Mouse (Mus musculus) natural killer cell, adult 2 months (primary cell): ENCODE measurements around the gene Cenps.

Experiments used
- DNase-seq, 2 experiments: peaks; one replicate each; pipeline ENCODE4 v3.0.0; 2022; ENCODE audit warnings: low spot score in 2 of 2

Cenps gene

DNA sequence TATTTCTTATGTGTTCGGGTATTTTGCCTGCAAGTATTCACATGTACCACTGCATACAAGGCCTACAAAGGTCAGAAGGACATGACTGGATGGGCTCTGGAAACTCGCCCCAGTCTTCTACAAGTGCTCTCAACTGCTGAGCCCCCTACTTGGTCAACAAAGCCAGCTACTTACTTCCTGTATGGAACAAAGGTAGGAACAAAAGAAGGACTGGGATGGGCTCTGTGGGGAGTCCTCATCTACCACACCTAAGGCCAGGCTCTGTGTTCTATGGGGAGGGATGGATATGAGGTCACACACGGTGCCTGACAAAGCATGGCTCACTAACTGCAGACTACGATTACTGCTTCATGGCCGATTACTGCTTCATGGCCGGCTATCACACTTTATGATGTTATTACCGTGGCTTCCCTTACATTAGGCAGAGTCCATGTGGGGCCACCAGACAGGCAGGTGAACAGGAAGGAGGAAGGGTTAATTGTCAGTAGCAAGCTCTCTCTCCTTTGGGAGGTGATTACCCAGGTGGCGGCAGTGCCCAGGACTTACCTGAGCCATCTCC lies 20.1 kb upstream of the Cenps start:
- DNase-seq = no peak

DNA sequence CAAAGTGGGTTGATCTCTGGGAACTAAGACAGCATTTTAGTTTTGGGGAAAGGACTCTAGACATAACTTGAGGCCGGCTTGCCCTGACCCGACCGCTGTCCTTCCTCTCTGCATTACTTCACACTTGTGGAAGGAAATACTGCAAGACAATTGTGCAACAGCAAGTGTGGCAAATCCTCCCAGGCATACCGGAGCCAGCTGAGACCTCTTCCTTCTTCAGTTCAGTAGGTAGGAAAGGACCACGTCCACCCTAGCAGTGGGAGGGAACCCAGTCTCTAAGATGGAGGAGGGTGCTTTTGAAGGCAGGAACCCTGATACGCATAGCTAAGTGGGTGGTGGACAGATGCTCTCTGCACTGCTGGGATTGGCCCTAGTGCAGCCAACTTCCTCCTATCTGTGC lies 18.3 kb upstream of the Cenps start:
- no peak for DNase-seq

DNA sequence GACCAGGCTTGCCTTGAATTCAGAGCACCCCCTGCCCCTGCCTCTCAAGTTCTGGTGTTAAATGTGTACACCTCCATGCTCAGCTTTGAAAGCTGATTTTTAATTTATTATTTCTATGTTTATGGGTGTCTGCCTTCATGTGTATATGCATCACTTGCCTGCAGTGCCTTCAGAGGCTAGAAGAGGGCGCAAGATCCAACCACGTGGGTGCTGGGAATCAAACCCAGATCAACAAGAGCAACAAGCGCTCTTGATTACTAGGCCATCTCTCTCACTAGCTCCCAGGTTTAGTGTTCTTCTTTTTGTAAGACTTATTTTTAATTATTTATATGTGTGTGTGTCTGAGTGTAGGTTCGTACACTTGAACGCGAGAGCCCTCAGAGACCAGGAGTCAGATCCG lies 17.4 kb upstream of the Cenps start:
- DNase-seq = no peak

DNA sequence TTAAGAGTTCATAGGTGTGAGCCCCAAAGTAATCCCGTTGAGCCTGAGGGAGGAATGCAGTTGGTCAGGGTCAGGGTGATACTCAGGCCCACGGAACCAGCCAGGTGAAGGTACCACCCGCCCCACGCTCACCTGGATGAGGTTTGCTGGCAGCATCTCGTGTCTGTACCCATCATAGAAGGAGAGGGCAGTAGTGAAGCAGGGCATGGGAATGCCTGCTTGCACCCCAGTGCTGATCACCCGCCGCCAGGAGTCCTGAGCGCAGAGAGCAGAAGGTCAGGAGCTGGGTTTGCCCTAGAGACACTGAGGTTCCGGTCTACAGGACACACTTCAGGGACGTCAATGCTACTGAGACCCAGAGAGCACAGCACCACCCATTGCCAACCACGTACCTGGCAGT lies 13.3 kb upstream of the Cenps start:
- no peak for DNase-seq

DNA sequence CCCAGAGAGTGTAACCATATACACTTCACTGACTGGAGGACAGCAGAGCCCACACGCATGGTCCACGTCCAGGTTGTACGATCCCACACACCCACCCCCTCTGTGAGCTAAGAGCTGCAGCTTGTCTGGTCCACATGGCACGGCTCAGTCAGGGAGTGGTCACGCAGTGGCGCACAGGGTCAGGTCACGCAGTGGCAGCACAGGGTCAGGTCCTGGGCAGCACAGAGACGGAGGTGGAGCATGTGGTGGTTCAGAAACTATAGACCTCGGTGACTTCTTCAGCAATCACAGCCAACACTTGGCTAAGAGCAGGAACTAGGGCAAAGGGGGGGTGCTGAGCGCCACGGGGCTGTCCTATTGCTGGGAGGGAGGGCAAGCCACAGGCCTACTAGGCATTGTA lies 12.8 kb upstream of the Cenps start:
- DNase-seq = no peak

DNA sequence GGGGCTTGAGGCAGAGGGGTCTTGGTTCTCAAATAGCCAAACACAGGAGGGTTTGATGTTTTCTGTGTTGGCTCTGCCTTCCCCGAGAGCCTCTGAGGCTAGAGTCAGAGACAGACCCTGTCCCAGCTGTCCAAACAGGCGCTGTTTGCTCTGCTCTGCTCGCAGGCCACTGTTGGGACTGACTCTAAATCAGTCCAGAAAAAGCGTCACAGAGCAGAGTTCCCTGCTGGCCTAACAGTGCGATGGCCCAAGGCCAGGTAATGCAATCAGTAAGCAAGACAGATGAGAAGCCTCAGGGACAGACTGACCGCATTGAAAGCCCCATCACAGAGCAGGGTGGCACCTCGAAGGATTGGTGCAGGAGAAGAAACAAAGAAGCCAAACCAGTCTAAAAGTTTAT lies 12.2 kb upstream of the Cenps start:
- DNase-seq = no peak

DNA sequence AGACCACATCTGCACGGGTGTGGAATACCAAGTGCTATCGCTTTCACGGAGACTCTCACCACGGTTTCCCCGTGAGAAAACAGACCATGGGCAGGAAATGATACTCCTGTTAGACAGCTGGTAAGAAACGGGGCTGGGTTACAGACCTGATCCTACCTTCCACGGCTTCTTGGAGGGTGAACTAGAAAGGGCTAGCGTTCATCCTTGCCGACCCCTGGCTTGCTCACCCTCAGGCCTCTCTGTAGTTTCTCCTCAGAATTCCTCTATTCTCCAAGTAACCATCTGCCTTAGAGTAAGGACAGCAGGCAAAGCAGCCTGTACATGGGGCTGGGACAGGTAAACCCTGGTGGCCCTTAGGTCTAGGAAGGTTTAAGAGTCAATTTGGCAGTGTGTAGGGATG lies 11.8 kb upstream of the Cenps start:
- no peak for DNase-seq

DNA sequence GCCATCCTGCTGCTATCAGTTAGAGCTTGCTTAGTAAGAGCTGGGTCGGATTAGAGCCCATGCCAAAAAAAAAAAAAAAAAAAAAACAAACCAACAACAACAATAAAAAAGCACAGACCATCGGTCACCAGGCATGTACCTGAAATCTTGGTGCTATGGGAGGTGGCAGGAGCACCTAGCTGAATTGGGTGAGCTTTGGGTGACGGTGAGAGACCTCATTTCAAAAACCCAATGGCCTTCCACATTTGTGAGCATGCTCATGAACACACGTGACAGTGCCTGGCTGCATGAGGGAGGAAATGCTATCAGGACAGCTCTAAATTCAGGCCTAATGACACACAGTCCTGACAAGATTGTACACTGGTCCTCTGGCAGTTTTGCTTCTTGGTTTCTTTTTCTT lies 10.7 kb upstream of the Cenps start:
- DNase-seq = no peak

DNA sequence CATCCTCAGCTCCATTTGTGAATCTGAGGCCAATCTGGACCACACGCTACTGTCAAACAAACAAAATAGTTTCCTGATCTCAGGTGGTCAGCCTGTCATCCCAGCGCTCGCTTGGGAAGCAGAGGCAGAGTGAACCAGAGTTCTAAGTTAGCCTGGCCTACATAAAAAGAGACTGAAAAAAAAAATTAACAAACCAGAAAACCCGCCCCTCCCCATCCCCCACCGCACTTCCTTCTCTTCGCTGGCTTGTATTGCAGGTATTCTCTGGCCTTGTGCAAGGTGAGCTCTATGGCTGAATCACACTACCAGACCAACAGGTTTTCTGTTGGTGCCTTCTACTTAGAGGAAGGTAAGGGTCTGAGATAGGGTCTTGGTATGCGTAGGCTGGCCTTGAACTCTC lies 10.1 kb upstream of the Cenps start:
- DNase-seq = no peak

DNA sequence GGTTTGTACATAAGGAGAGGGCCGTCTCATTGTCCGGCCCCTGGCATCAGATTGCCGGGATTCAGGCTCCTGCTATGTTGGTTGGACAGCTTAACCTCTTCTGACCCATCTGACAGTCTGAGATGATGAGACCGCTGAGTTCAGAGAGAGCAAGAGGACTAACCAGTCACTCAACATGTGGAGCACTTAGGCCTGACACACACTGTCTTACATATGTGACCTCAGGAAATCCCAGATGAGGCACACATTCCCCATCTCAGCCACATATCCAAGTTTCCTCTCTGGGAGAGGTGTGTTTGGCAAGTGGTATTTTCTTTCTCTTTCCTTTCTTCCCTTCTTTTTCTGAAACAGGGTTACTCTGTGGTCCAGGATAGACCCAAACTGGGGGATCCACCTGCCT lies 7.7 kb upstream of the Cenps start:
- DNase-seq = no peak

DNA sequence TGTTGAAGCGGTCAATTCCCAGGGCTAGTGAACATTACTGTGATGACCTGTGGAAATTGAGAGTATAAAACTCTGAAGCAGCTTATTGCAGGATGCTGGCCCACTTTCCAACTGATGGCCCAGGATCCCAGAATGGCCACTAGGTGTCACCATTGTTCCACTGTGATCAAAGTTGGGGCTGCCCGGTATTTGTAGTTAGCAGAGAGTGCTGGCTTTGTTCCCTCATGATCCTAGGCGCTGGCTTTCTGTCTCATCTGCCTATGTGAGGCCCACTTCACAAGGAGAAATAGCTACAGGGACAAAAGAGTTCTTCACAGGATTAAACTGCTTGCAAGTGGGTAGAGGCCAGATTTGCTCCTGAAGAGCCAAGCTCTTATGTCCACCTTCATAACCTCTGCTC lies 7.0 kb upstream of the Cenps start:
- peak; percentile 73 to 79 for DNase-seq

DNA sequence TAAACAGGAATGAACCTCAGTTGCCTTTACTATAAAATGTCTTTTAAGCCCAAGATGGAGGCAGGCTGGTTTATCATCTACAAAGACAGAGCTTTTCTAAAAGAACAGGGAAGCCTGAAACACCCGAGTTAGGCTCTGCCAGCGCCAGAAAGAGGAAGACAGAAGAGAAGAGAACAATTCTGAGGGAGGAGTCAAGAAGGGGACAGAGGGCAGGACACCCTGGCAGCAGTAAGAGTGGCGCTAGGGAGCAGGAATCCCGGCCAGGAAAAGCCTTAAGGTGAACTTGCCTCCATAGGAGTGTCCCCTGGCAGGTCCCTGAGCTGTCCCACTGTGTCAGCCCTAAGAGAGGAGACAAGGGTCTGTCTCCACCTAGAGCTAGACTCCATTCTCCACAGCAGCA lies 6.2 kb upstream of the Cenps start:
- no peak for DNase-seq

DNA sequence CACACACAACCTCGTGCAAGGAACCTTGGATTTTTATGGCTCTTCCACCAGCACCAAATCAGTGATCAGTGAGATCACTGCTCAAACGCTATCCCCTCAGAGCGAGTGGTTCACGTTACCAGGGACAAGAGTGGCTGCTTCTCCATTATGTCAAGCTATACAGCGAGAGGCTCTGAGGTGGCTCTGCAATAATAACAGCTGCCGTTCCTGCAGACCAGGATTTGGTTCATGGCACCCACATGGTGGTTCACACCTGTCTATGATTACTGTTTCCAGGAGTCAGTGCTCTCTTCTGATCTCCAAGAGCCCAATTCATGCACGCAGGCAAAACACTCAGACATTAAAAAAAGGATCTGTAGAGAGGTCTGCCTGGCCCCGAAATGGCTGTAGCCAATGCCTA lies 1.1 kb upstream of the Cenps start:
- DNase-seq = no peak

DNA sequence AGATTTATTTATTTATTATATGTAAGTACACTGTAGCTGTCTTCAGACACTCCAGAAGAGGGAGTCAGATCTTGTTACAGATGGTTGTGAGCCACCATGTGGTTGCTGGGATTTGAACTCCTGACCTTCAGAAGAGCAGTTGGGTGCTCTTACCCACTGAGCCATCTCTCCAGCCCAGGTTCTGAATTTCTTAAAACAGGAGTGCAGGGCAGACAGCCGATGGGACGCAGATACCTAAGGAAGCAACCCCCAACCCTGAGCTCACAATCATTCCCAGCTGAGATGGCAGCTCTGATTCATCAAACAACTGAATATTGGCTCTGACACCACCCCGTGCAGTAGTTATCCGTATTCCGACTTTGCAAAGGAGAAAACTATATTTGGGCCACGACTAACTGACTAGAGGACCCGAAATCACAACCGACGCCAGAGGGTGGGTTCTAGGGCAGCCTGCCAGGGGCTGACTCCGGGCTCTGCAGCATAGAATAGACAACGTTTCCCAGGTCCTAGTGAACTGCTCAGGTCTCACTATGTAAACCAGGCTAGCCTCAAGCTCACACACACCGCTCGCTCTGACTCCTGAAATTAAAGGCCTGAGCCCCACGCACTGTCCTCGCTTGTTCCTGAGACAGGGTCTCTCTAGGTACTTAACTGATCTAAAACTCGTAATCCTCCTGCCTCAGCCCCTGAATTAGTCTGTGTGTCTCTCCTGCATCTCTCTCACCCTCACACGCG lies 1.1 kb downstream of the Cenps start:
- DNase-seq = no peak

DNA sequence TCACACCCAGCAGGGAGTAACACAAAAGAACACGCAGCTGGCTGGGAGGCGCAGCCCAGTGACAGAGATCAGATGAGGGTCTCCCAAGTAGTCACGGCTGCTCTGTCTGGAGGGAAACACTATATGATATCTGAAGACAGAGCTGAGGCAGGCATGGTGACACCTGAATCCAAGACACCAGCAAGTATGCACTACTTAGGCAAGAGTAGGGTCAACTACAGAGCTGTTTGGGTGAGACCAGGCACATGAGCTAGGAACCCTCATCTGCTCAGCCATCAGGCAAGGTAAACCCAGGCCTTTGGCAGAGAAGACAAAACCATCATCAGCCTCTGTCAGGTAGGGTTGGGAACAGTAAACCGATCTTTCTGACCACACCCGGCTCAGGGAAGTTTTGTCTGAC lies 4.0 kb downstream of the Cenps start:
- DNase-seq = no peak

DNA sequence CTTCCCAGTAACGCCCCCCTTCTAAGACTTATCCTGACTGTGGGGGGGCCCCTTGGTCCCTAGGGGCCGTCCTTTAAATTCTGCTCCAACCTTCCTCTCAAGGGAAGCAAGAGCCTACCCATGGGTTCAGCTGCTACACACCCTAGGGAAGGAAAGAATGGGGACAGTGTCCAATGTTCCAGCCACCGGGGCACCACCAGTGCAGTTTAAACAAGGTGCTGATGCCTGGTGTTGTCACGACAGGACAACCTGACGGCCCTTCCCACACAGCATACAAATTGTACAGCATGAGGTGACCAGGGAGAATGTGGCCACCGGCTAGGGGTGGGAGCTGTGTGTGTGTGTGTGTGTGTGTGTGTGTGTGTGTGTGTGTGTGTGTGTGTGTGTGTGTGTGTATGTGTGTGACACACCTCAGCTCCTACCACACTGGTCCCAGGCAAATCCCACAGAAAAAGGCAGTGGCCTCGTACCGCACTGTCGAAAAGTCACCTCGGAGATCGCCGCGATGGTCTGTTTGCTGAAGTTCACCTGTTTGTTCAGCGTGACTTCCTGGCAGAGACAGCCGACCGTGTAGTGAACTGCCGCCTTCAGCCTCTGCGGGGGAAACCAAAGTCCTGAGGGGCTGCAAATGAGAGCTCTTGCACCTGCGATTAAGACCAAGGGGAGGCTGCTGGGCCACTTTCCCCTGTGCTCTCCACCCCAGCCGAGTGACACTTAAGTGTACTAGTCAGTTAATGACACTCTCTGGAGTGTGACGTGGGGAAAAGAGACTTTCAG lies 5.5 kb downstream of the Cenps start:
- peak in 1 of 2 experiments; percentile 65 for DNase-seq

DNA sequence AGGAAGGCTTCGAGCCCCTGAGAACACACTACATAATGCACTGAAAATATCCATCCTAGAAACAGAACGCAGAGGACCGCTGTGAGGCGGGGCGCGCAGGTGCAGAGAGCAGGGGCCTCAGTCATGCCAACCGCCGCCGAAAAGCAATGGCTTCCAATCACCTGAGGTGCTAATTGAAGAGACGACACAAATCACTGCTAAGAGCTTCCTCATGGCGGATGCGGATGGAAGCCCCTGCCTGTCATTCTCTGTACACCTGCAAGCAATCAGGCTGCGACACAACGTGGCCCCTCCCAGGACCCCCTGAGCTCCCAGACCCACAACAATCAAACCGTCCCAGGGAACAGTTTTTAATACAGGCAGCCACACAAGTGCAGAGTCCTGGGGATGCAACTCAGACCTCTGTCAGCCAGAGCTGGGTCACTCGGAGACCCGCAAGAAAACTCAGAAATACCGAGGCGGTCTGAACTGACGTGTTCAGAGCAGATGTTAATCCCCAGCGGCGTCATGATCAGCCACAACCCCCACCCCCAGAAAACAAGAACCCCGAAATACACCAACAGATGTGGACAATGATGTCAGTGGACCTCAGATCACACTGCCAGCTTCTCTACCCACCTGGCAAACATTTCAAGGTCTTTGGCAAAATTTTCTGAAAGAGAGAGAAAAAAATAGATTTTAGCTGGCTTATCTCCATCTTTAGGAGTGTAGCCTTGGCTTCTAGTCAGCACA lies 6.2 kb downstream of the Cenps start:
- peak in 1 of 2 experiments; percentile 30 for DNase-seq

DNA sequence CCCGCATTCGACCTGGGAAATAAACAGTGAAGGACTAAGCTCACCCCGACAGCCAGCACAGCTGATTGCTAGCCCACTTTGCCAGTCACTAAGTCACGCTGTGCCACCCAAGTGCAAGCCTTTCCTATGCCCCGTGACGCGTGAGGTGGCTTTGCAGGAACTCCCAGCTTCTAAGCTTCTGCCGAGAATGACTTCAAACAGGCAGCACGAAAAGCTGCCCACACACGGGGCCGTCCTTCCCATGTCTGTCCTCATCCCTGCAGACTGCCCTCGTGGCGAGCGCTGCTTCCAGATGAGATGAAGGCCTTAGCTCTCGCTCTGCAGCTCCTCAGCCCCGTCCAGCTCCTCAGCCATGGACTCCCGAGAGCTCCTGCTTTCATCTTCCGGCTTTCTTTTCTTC lies 9.0 kb downstream of the Cenps start:
- no peak for DNase-seq

DNA sequence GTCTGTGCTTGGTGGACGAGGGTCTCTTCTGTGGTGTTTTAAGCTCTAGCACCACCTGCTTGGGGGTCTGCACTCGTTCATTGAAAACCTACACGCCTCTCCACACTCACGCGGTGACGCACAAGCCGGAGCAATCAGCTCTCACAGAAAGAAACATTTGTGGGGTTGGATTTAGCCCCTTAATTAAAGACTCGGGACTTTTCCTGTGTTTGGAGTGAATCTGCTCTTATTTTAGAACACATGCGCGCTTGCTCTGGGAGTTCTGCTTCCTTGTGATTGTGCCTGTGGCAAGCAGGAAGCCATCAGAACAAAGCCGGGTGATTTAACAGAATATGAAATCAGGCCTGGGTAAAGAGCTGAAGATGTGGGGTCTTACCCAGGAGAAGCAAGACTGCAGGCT lies 10.8 kb downstream of the Cenps start, which contains the start of gene Cort:
Gene Cort, minus strand, starts transcription at position 101 of the 400 bp plus-strand sequence.
- DNase-seq = no peak

DNA sequence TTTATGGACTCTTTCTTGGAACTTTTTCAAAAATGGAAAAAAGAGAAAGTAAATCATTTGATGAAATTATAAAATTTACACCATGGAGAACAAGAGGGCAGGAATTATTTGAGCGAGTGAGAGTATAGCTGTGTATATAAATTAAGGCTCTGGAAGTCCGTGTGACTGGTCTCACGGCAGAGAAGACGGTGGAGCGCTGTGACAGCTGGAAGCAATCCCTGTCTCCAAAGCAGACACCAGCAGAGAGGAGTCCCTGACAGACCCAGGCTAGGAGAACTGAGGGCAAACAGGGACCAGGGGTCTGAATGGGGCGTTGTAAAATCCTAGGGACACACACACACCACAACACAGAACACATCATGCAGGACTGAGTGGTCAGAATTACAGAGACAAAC lies 11.3 kb downstream of the Cenps start:
- no peak for DNase-seq

DNA sequence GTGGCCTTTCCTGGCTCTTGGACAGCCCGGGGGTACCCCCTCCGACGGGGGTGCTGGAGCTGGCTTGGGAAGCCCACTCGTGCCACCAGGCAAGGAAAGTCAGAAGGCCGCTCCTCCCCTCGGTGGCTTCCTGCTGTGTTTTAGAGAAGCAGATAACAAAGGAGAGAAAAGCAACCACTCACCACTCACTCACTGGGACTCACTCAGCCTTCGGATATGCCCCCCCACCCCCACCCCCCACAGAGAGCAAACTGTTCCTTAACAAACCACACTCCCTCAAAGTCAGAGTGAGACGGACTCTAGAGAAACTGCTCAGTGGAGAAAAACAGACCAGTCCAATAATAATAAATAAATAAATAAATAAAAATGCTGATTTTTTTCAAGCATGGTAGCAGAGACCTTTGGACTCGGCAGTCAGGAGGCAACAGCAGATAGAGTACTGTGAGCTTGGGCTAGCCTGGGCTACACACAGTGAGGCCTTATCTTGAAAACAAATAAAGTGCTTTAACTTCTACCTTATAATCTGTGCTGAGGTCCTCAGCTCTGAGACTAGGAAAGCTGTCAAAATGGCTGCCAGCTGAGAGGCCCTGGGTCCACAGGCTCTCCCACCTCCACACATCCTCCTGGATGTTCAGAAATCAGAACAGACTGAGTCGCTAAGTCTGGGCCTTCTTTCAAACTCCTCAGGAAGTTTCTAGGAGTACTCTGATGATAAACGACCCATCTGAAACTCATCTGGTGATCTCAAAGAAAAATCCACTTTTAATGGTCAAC lies 11.9 kb downstream of the Cenps start:
- no peak for DNase-seq

DNA sequence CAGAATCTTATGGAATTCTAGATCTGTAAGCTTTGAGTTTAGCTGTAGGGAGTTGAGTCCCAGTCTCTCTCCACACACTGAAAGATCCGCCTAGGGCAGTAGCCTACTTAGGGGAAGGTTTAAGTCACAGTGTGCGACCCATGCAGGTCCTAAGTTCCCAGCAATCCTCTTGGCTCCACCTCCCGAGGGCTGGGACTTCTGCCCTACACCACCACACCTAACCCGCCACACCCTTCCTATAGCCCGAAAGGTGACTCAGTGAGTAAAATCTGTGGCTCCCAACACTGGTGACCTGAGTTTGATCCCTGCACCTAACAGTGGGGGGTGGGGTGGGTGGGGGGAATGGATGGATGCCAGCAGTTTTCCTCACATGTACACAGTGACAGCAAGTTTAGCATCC lies 14.0 kb downstream of the Cenps start:
- DNase-seq = no peak
